Mouse (Mus musculus): ENCODE data around the gene Gon7.

Gene Gon7

DNA sequence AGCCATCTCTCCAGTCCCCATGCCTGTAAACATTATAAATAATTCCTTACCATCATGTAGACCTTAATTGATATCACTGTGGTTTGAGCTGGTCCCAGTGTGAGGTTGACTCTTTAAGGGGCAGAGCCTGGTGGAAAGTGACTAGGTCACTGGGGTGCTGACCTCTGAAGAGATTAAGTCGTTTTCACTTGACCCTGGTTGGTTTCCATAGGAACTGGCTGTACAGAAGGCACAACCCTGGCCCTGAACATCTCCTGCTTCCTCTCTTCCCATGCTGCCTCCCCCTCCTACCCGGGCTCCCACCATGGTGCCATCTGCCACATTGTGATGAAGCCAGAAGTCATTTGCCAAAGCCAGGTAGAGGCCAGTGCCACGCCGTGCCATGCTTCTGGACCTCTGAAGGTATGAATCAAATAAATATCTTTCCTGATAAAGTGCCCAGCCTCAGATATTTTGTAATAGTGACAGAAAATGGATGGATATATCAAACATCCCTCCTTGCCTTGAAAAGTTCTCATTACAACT, 46.7 kb downstream of the Gon7 start:
- intact Hi-C loops (cut with DNase I) = loop anchor here (5.0 kb wide), 1 partner anchor 189 kb away; no protein-coding TSS in a partner anchor

DNA sequence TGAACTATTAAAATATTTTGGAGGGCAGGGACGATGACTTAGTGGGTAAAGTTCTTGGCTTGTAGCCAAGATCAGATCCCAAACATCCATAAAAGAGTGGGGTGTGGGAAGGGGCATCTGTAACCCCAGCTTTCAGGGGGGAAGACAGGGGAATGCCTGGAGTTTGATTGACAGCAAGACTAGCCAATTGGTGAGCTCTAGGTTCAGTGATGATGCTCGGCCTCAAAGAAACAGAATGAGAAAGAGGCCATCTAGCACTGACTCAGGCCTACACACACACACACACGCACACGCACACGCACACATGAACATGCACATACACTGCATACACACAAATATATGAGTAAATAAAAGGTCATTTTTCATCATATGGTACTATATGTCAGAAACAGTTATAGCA, 47.7 kb downstream of the Gon7 start:
- intact Hi-C loops (cut with DNase I) = loop anchor here (5.0 kb wide), 1 partner anchor 188 kb away; no protein-coding TSS in a partner anchor

DNA sequence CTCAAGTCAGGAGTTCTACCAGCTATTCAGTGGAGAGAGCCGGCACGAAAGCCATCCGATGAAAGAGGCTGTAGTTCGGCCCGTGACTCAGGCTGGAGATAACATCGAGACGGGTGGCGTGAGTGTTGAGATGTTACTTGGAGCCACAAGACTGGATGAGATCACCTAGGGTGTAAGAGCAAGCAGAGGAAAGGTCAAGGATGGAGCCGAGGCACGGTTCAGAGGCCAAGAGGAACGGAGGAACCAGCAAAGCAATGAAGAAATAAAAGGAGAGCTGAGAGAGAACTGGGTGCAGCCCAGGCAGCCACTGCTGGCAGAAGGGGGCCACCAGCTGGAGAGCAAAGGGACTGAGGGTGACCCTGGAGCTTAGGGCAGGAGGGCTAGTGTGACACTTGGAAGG, 49.4 kb downstream of the Gon7 start:
- intact Hi-C loops (cut with DNase I) = no loop called here

DNA sequence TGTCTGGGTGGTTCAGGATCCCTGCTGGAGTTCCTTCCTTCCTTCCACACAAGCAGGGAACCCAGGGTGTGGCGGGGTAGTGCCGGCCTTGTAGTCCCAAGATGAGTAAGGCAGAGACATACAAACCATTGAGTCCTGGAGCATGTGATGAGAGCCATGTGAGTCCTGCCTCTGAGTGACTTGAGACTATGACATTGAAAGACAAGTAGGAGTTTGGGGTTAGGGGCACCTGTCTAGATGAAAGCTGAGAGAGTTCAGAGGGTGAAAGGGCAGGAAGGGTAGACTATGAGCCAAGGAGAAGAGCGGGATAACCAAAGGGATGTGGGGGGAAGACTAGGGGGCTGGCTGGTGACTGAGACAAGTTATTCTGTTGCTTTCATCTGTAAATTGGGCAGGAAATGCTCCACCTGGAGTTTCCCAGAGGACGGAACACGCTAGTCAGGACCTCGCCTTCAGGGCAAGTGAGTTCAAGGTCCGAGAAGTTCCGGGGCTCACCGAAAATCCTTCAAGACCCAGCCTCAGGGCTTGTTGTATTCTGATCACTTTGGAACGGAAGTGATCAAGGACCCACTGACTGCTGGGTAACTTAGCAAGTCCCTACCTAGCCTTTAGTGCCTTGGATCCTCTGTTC, 50.7 kb downstream of the Gon7 start:
- intact Hi-C loops (cut with DNase I) = no loop called here

DNA sequence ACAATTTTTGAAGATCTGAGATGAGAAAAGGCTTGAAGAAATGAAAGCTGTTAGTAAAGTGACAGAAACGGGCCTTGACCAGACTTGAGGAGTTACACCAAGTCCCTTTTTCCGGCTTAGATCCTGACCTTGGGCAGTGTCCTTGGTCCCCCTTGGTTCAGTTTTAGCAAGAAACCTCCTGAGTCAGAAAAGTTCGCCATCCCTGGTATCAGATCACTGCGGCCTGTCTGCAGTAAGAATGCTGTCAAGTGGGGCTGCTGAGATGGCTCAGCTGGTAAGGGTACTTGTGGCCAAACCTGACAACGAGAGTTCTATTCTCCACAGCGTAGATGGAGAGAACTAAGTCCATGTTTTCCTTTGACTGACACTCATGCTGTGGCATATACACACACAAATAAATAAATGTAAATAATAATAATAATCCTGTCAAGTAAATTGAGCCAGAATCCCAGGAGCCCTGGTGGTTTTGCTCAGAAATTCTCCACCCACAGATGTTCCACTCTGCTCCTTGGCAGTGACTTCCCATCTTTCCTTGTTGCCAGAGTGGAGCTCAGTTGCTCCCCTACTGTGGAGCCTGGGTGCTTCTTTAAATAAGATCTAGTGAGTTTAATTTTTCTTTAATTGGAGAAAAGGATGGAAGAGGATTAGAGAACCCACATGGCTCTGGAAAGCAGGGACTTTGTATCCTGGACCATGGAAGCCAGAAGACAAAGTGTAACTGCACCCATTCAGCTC, 51.5 kb downstream of the Gon7 start:
- intact Hi-C loops (cut with DNase I) = no loop called here

DNA sequence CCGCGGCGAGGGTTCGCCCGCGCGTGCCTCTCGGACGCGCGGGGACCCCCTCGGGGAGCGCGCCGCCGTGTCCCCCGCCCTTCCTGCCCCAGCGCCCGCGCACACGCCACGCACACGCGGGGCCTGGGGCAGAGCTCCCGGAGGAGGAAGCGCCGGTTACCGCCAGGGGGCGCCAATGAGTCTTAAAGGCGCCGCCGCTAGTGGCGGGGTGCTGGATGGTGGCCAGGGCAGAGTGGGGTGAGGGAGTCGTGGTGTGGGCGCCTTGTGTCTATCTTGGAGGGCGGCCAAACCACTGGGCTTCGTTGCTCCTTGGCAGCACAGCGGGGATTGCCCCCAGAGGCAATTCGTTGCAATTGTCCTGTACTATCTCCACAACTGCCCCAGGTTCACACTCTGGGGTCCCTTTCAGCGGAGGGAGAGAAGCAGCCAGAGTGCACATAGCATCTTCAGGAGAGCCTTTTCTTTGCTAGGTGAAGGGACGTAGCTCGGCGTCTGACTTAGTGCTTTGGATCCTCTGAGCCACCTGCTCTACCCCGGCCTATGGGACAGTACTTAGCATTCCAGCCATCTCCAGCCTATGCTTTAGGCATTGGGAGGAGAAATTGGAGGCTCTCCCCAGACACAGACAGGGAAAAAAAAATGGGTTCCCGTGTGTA, 52.3 kb downstream of the Gon7 start:
- intact Hi-C loops (cut with DNase I) = no loop called here

DNA sequence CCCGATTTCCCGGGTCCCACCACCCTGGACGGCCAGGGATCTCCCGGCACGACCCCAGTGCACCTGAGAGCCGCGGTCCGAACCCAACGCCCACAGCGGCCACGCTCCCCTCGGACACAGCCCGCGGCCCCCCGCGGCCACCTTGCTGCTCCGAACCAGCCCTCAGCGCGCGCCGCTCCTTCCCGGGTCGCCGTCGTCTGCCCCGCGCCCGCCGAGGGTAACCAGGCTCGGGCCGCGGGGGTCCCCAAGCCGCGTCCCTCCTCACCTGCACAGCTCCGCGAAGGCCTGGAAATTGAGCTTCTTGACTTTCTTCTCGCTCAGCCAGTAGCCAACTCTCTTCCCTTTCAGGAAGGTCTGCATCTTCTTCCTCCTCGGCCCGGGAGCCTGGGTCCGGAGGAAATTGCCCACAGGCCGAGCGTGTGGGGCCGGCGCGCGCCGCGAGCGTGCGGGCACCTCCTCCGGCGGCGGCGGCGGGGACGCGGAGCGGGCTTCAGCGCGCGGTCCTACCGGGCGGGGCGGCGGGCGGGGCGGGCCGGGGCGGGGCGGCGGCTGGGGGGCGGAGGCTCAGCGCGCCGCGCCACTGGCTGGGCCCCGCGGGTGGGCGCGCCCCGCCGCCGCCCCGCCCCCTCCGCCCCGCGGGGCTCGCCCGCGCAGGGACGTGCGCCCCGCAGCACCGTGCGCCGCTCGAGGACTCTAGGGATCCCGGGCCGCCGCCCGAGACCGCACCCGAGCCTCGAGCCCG, 53.0 kb downstream of the Gon7 start, which contains the start of gene Itpk1:
Gene Itpk1 (minus strand): TSS at position 474 of the 742 bp plus-strand sequence.
- intact Hi-C loops (cut with DNase I) = no loop called here

DNA sequence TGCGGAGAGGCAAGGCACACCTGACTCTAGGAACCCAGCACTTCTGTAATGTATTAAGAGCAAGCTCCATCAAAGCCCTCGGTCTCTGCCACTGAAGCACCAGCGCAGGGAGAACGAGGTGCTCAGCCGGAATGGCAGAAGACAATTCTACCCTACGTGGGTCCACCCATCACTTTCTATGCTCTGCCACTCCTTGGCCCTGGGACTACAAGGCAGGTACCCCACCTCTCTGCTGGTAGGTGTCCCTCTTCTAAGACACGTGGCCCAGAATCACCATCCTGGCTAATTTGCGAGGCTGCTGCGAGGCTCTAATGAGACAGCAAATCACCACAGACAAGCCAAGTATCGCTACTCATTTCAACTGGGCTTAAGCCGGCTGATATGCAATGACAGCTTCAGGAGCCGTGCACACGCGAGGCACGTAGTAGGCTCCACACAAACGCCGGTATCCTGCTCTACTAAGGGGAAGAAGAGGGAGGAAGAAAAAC, 53.6 kb downstream of the Gon7 start:
- intact Hi-C loops (cut with DNase I) = no loop called here

DNA sequence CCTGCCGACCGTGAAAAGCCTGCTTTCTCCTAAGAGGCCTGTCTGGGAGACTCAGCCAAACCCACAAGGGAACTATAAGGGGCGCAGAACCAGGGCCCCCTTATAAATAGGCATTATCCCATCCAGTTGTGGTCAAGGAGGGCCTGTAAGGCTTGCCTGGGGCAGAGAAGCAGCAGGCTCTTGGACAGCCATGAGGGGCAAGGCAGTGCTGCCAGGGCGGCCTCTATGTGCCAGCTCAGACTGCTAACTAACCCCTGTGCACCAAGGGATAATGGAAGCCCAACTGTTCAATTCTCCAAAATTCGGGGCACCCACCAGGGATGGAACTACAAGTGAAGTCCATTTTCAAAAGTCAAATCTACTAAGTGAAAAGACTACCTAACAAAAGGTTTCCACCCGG, 54.2 kb downstream of the Gon7 start:
- intact Hi-C loops (cut with DNase I) = no loop called here

Measured in adrenal gland (tissue).